Mouse (Mus musculus) heart, postnatal 36 days (tissue): Measurements from ENCODE around the gene Vmn1r135. TPM values are rescaled to one million over a fixed set of nuclear protein-coding genes. Genes with fewer than 3 reads are reported as not detected.
"Not testable (repeated sequence)": the region's sequence is repeated elsewhere in the genome, so short reads cannot be mapped to it uniquely, and the experiment has no call there.

Experiments used
- DNase-seq, 2 experiments: peaks; one replicate each; pipeline ENCODE4 v3.0.0; 2021 to 2022
- intact Hi-C: fragments of 180-260 bp; cut with DNase I; formaldehyde crosslinking; loops from one replicate; pipeline ENCODE4 v1.15.1; 2025
- total RNA-seq, 2 experiments: library from RNA; stranded (reverse); gene quantifications; 2 replicates each; pipeline ENCODE4 v1.2.3; 2021

Vmn1r135 gene
- not detected for total RNA-seq

- DNase-seq, intact Hi-C loops: not testable (repeated sequence)
Measured at GRCm38 (mm10) chr7:21832051-21832450, at the start of gene Vmn1r135. Gene Vmn1r135 (plus strand): TSS chr7:21832351.

GRCm38 (mm10) chr7:21796628-21797027 is 35.5 kb upstream of the Vmn1r135 start, which contains the start of gene Gm4177:
Gene Gm4177 (minus strand): TSS chr7:21796728.
- DNase-seq, intact Hi-C loops: not testable (repeated sequence)

DNA sequence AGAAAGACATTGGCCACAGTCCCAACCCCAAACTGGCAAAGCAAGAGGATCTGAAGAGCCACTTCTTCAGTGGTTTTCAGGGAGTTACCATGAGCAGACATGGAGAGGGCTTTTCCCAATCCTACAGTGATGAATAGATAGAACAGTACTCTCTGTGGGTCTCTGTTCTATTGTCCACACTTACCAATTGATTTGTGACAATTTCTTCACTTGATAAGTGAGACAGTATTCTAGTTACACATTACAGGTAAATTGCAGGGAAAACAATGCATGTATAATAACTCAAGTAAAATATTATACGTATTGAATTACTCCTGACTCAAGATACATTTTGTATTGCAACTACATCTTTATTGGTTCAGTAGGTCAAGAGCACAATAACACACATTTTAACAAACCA is 12.0 kb downstream of the Vmn1r135 start, which contains the start of gene Gm5725:
TSS of gene Gm5725 (minus strand) at position 101 of the 400 bp plus-strand sequence.
- intact Hi-C loops, DNase-seq: not testable (repeated sequence)

Other genes starting within 250 kb of the Vmn1r135 start
- gene Vmn1r132, start 218.3 kb upstream of the Vmn1r135 start, total RNA-seq, result not detected
- gene Gm4175, start 70.9 kb upstream of the Vmn1r135 start, total RNA-seq, result not detected
- not detected for gene Gm4177, start 35.6 kb upstream of the Vmn1r135 start, total RNA-seq
- gene Gm5725, start 11.9 kb downstream of the Vmn1r135 start, total RNA-seq, result not detected
- not detected for gene Gm5891, start 88.9 kb downstream of the Vmn1r135 start, total RNA-seq
- not detected for gene Vmn1r137, start 162.2 kb downstream of the Vmn1r135 start, total RNA-seq
- not detected for gene Vmn1r138, start 196.5 kb downstream of the Vmn1r135 start, total RNA-seq
- not detected for gene Gm6176, start 224.0 kb downstream of the Vmn1r135 start, total RNA-seq
- gene Vmn1r139, start 236.7 kb downstream of the Vmn1r135 start, total RNA-seq, result not detected